Mouse (Mus musculus) T-helper 2 cell (primary cell): Measurements from ENCODE around the gene Rab5a.
"Not testable (repeated sequence)": the region's sequence is repeated elsewhere in the genome, so short reads cannot be mapped to it uniquely, and the experiment has no call there.

Experiments used
- in situ Hi-C: fragments of 300-600 bp; cut with MboI, MseI; formaldehyde crosslinking; loops from one replicate; pipeline ENCODE4 v1.15.1; 2025; ENCODE audit warnings: high pct_unique_total_duplicates

Gene Rab5a

DNA sequence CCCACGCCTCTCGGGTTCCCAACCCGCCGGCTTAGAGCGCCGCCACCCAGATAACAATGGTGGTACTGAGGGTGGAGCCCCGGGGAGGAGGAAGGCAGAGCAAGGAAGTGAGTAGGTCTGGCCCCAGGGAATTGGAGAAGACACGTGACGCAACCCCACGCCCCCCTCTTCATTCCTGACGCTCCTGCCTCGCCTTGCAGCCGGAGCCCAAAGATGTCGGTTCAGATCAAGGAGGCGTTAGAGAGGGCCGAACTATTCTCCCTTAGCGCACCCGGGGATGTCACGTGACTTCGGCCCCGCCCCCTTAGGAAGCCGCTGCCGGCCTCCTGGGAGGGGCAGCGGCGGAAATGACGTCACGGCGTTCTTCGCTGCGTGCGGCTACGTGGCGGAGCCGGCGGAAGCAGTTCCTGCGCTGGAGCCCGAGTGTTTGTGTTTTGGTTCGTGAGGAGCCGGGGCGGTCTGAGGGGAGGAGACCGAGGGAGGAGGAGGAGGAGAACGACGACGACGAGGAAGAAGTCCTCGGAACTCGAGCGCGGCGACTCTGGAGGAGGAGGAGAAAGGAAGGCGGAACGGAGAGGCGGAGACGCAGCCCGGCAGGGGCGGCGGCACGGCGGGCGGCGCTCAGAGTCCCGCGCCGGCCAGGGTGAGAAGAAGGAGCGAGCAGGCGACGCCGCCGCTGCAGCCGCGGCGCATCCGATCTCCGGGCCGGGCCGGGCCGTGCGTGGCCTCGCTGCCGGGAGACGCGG, at the start of gene Rab5a:
Gene Rab5a, plus strand, starts transcription at position 377 of the 746 bp plus-strand sequence.
- in situ Hi-C loops: loop anchor here (5.0 to 10.0 kb wide), 2 partner anchors 208 to 874 kb away; partner anchors contain the start of genes Kcnh8 and Sgo1

DNA sequence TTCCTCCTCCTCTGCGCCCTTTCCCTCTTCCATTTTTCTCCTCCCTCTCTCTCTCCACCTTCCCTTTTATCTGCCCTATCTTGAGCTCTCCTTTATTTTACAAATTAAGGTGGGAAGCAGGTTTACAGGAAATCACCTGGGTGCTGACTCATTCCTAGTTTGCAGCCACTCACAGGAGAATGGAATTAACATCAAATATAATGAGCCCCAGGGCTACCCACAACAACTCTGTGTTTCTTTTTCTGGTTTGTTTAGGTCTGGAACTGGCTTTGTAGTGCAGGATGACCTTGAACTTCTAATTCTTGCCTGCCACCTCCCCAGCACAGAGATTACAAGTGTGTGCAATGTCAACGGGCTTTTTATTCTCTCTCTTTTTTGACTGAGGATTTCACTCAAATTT, 22.9 kb upstream of the Rab5a start:
- in situ Hi-C loops: no loop called here

DNA sequence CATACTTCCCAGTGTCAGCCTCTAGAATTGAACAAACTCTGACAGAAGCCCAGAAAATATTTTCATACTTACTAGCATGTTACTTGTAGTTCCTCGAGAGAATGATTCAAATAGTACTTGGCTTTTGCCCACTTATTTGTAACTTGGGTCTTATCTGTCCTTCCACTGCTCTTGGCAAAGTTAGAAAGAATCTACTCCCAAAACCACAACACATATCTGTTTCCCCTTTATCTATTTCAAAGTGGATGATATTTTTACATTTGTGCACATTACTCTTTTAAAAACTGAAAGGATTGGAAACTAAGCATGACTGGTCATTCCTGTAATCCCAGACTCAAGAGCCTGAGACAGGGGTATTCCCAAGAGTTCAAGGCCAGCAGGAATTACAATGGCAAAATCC, 22.3 kb upstream of the Rab5a start:
- in situ Hi-C loops: no loop called here

DNA sequence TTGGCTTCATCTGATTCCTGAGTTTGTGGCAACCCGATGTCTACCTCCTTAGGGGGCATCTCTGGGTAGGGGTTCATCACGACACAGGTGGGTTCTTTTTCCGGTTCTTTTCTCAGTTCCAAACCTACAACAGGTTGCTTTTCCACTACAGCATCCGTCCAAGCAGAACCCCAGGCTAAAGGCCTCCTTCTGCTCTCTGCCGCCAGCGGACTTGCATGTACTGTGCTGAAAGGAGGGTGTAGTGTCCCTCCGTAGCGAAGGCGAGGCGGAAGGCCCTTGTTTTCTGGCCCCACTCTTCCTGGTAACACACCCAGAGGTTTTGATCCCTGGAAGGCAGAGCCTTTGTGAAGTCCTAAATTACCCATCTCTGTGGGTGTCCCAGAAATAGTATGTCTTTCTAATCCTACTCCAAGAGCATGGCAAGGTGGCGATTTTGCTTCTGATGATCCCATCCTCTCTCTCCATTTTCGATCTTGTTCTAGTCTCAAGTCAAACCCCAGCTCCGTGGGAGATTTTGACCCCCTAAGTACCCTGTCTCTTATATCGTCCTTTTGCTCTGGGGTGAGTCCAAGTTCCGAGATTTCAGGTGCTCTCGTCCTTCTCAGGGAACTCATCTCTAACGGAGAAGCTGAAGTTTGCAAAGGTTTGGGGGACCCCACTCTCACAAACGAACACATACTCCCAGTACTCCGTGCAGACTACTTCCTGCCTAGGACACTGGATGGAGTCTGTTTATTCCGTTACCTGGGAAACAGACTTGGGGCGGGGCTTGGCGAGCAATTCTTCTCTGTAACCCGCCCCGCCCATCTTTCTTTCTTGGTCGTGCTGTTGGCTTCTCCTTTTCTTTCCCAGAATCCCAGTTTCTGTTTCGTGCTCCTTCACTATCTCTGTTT, 16.2 kb upstream of the Rab5a start, which contains the start of gene Efhb:
Gene Efhb, minus strand, starts transcription at position 719 of the 893 bp plus-strand sequence.
- in situ Hi-C loops: no loop called here

DNA sequence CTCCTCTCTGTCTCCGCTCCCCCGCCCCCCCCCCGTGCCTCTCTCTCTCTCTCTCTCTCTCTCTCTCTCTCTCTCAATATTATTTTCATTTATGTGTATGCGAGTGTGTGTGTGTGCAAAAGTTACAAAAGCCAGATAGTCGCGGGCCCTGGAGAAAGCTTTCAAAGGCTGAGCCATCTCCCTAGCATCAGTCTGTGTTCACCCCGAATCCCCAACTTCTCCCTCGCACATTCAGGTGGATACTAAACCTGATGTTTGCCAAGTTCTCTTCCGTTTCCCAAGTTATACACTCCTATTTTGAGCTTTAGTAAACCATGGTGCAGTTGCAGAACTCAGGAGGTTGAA, 15.6 kb upstream of the Rab5a start:
- in situ Hi-C loops: no loop called here

DNA sequence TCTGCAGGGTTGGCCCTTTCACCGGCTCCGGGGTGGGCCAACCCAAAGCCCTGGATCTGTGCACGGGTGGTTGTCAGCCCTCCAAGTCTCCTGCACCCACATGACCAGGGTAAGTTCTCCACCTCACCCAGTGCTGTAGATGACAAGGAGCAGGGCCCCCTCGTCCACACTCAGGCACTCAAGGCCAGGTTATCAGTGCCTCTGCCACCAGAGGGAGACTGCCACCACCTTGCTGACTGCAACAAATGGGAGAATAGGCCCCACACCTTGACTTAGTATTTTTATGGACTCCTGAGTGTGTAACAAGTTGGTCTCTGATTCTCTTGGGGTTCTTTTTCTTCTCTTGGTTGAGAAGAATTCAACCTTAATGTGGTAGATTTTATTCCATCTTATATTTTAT, 13.5 kb upstream of the Rab5a start:
- in situ Hi-C loops: no loop called here

DNA sequence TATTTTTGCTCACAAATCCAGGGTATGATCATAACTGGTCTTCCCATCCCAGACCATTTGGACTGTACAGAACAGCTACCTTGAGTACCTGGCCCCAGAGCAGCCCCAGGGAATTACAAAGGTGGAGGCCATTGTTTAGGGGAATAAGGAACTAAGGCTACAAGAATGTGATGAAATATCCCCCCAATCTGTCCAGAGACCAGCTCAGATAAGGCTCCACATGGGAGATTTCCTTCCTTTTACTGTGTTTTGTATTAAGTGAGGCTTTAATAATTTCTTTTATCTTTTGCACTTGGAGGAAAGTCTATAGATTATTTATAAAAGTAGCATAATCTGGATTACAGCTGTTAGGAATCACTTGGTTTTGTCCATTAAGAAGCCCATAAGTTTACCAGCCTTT, 10.3 kb upstream of the Rab5a start:
- in situ Hi-C loops: no loop called here

DNA sequence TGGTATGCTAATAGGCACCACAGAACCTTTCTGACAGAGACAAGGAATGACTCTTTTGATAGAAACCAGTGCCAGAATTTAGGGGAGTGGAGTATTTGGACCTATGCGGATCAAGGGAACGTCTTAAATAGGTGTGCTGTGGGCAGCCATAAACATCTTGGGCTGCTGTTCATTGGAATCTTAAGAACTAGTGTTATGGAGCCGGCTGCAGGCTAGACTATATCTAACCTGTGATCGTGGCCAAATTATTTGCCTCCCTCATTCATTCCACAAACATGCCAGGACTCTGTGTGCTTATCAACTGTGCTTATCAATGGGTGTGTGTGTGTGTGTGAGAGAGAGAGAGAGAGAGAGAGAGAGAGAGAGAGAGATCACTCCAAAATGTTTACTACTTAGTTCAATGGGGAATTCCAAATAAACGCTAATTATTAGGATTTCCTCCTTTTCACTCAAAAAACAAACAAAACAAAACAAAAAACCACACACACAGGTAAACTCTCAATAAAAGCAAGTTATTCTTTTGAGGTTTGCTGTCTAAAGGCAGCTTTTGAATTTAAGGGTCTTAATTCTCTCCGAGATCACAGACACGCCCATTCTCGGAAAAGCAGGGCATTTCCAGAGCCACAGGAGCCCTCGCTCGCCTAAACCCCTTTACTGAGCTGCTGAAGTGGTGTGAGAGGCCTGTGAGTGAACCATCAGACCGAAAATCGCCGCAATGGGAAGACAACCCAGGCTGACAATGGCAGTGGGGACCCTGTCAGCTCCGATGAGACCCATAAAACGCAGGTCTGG, 772 bp upstream of the Rab5a start:
- in situ Hi-C loops: loop anchor here (5.0 to 10.0 kb wide), 2 partner anchors 209 to 873 kb away; partner anchors contain the start of genes Kcnh8 and Sgo1

DNA sequence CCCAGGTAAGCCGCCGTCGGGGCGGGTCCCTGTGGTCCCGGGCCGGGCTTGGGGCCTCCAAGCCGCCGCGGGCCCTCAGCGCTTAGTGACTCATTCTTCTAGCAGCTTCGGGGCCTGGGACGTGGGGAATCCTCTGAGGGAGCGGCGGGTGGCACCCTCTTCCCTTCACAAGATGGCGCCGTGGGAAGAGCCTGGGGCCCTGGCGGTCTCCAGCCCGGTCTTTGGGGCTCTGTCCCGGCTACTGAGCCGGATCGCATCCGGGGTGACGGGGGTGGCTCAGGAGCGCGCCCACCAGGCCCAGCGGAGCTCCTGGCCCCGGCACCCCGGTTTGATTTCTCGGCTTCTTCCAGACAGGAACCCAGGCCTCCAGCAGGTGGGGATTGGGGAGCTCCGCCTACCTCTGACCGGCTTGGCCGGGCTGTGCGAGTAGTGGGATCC, 589 bp downstream of the Rab5a start:
- in situ Hi-C loops: loop anchor here (5.0 to 10.0 kb wide), 2 partner anchors 208 to 875 kb away; partner anchors contain the start of genes Kcnh8 and Sgo1

DNA sequence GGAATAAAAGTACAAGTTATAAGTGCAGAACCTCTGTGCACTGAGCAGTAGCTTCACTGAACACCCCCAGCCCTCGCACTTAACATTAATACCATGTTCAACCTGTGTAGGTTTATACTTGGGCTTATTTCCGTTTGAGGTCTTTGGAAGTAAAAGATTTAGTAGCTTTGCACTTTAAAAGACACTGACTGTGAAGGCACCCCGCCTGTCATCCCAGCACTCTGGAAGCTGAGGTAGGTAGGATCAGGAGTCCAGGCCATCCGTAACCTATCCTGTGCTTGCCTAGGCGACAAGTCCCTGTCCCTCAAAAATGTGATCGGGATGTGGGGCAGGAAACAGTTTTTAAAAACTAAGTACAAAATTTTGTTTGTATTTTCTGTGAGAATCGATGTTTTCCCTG, 1.4 kb downstream of the Rab5a start:
- in situ Hi-C loops: no loop called here

DNA sequence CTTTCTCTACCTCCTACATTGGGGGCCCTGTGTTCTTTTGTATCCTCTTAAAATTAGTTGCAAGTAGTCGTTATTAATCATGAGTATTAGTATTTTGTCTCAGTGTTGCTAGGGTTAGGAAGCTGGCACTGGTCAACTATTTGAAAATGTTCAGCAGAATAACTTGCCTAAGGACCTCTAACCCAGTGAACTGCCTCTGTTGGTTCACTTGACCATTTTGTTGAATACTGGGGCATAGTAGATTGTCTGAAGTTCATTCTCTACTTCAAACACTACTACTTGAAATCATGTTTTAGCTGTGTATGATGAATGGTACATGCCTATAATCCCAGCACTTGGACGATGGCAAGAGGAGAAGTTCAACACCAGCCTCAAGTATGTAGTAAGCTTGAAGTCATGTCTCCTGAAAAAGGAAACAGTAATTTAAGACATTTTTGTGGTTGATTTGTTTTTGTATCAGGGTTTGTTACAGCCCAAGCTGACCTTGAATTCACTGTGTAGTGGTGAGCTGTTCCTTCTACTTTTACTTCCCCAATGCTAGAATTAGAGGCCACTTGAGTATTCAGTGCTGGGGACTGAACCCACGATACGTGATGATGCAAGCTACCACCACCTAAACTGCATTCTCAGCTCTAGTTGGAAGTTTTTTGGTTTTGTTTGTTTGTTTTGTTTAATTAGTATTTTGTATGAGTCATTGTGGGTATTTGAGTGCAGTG, 9.4 kb downstream of the Rab5a start:
- in situ Hi-C loops: no loop called here

DNA sequence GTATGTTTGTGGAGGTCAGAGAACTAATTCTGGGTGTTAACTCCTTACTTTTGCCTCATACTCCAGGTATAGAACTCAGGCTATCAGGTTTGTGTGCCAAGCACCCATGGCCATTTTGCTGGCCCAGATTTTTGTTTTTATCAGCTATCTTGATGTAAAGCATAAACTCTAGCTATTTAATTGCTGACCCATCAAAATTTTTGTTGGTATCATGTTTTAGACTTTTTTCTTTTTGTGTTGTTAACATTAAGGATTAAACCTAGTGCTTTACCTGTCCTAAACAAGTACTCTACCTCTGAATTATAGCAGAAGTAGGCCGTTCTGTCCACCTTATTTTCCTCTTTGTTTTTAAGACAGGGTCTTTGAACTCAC, 10.0 kb downstream of the Rab5a start:
- in situ Hi-C loops: no loop called here

DNA sequence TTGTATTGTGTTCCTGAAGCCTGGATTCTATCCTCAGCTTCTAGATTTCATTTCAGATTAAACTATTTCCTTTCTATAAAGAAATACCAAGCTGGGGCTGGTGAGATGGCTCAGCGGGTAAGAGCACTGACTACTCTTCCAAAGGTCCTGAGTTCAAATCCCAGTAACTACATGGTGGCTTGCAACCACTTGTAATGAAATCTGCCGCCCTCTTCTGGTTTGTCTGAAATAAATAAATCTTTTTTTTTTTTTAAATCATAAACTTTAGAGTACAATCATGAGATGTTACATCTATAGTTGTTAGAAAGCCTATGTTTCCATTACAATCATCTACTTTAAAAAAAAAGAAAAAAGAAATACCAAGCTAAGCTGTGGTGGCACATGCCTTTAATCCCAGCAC, 23.9 kb downstream of the Rab5a start:
- in situ Hi-C loops: no loop called here

DNA sequence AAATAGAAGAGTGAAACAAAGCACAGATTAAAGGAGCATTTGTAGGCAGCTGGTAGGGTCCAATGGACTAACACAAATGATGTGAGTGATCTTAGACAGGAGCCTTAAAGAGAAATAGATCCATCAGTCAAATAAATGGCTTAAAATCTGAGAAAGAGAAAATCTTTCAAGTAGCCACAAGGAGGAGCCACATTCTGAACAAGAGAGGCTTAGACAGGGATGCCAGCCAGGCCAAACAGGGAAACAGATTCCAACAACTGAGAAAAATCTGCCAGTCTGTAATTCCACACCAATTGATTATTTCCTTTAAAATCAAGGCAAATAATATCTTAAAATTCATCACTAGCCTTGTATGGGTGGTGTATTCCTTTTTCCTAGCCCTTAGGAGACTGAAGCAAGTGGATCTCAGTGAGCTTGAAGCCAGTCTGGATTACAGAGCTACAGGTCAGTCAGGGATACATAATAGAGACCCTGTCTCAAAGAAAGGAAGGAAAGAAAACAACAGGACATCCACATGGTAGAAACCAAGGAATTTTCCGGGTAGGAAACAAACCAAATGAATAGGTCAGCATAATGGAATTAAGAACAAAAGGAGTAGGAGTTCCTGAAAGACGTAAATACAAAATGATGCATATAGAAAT, 33.4 kb downstream of the Rab5a start:
- in situ Hi-C loops: loop anchor here (10.0 kb wide), 1 partner anchor 322 kb away; no protein-coding TSS in a partner anchor

DNA sequence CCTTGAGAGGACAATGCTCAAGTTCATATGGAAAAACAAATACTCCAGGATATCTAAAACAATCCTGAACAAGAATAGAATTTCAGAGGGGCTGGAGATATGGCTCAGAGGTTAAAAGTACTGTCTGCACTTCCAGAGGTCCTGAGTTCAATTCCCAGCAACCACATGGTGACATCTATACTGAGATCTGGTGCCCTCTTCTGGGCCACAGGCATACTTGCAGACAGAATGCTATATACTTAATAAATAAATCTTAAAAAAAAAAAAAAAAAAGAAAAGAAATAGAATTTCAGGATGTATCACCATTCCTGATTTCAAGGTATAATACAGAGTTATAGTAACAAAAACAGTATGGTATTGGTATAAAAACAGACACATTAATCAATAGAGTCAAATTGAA, 40.3 kb downstream of the Rab5a start:
- in situ Hi-C loops: loop anchor here (10.0 kb wide), 1 partner anchor 315 kb away; no protein-coding TSS in a partner anchor

DNA sequence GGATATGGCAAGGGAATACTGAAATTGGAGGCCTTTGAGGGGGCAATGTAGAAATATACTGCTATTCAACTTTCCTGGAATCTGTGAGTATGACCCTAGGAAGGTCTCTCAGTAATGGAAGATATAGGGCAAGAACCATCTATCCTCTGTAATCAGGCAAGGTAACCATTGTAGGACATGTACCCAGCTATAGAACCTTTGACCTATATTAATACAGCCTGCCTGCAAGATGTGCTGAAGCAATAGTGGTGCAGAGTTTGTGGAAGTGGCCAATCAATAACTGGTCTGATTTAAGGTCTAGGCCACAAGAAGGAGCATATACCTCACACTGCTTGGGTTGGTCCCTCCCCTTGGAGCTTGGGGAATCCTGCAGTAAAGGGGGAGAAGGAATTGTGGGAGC, 41.5 kb downstream of the Rab5a start:
- in situ Hi-C loops: no loop called here

DNA sequence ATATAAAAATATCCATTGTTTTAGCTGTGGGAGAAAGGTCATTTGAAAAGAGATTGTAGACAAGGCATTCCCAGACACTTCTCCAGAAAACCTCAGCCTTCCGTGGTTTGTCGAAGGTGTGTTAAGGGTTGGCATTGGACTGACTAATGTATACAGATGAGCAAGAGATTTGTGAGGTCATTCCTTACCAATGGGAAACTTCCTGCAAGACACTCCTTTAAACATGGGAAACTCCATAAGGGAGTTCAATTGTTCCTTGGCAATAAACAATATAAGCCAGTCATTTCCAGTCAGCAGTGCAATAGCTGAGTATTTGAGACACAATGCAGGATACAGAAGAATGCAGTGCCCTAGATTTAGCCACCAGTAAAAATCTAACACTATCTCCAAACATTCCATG, 49.0 kb downstream of the Rab5a start:
- in situ Hi-C loops: no loop called here

DNA sequence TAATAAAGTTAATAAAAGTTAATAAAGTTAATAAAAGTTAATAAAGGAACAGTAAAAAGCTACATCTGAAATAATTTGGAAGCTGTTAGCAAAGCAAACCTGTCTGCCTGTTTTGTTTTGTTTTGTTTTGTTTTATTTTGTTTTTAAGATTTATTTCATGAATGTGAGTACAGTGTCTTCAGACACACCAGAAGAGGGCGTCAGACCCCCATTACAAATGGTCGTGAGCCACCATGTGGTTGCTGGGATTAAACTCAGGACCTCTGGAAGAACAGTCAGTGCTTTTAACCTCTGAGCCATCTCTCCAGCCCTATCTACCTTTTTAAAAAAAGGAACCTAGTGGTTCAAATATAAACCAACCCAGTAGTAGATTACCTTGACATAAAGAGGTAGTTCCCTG, 52.1 kb downstream of the Rab5a start:
- in situ Hi-C loops: no loop called here

DNA sequence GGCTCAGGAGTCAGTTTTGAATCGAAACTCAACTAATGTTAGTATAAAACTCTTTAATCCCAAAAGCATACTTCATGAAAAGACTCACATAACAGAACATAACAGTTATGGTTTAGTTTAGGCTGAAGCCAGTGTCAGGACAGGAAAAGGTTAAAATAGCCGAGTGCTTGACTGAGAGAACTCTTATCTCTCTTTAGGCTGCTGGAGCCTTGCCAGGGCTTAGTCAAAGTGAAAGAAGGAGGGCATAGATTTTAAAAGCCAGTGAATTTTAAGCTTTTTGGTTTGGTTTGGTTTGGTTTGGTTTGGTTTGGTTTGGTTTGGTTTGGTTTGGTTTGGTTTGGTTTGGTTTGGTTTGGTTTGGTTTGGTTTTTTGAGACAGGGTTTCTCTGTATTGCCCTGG, 53.4 kb downstream of the Rab5a start:
- in situ Hi-C loops: no loop called here

DNA sequence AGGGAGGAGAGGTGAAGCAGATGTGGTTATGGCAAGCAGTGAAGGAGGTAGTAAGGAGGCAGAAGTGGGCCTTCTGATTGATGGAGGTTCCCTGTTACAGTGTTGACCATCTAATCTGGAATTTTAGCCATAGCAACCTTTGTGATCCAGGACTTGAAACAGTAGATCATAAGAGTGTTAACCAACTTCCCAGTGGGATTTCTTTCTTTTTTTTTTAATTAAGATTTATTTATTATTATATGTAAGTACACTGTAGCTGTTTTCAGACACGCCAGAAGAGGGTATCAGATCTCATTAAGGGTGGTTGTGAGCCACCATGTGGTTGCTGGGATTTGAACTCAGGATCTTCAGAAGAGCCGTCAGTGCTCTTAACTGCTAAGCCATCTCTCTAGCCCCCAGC, 60.3 kb downstream of the Rab5a start, which contains the start of gene Pp2d1:
Gene Pp2d1, minus strand, starts transcription at position 101 of the 400 bp plus-strand sequence.
- in situ Hi-C loops: not testable (repeated sequence)
